41 mouse cellular contexts compared by ENCODE assay signal in genomic region chr19:12279554-12279953, GRCm38 (mm10). TPM values are rescaled to one million over a fixed set of nuclear protein-coding genes. Genes with fewer than 3 reads are reported as not detected.
"Had no signal": no experiment of that assay in that cellular context is flagged by ENCODE, and none has a peak within 500 bp of the region (broad histone marks: within the 10 kb centered on the region; RNA-seq: fewer than 3 reads in every experiment).

Gene Olfr1434, plus strand, starts transcription at chr19:12279854.

- H3K9me3 ChIP-seq: limb, embryonic 10.5 days; limb, embryonic 12.5 days; limb, embryonic 13.5 days; limb, embryonic 15.5 days; liver, embryonic 12.5 days; liver, embryonic 13.5 days; liver, embryonic 15.5 days; lung, embryonic 15.5 days; midbrain, embryonic 10.5 days; midbrain, embryonic 12.5 days; midbrain, embryonic 13.5 days; midbrain, embryonic 15.5 days; neural tube, embryonic 12.5 days had no signal

- ATAC-seq: liver, embryonic 12.5 days; liver, postnatal 0 days; lung, postnatal 0 days; midbrain, embryonic 13.5 days; midbrain, embryonic 15.5 days; midbrain, embryonic 16.5 days had no signal

- H3K4me1 ChIP-seq: limb, embryonic 10.5 days; limb, embryonic 12.5 days; limb, embryonic 13.5 days; limb, embryonic 15.5 days; liver, embryonic 12.5 days; liver, embryonic 13.5 days; liver, embryonic 15.5 days; lung, embryonic 15.5 days; midbrain, embryonic 10.5 days; midbrain, embryonic 12.5 days; midbrain, embryonic 13.5 days; midbrain, embryonic 15.5 days; neural tube, embryonic 12.5 days had no signal

- H3K27me3 ChIP-seq: limb, embryonic 12.5 days; limb, embryonic 13.5 days; limb, embryonic 15.5 days; liver, embryonic 12.5 days; liver, embryonic 13.5 days; liver, embryonic 15.5 days; lung, embryonic 15.5 days; midbrain, embryonic 12.5 days; midbrain, embryonic 13.5 days; midbrain, embryonic 15.5 days; neural tube, embryonic 12.5 days had no signal

- H3K36me3 ChIP-seq: limb, embryonic 10.5 days; limb, embryonic 12.5 days; limb, embryonic 13.5 days; limb, embryonic 15.5 days; liver, embryonic 12.5 days; liver, embryonic 13.5 days; liver, embryonic 15.5 days; lung, embryonic 15.5 days; midbrain, embryonic 10.5 days; midbrain, embryonic 12.5 days; midbrain, embryonic 13.5 days; midbrain, embryonic 15.5 days; neural tube, embryonic 12.5 days had no signal

- H3K4me3 ChIP-seq: left cerebral cortex, adult 2 months; limb, embryonic 10.5 days; limb, embryonic 12.5 days; limb, embryonic 13.5 days; limb, embryonic 15.5 days; liver, embryonic 12.5 days; liver, embryonic 13.5 days; liver, embryonic 15.5 days; lung, embryonic 15.5 days; midbrain, embryonic 10.5 days; midbrain, embryonic 12.5 days; midbrain, embryonic 13.5 days; midbrain, embryonic 15.5 days; myocyte; neural tube, embryonic 12.5 days had no signal

RNA-seq across cellular contexts. Expression of gene Olfr1434, which starts in this region (rescaled TPM):
- total RNA-seq: left cerebral cortex, adult 2 months; left cerebral cortex, adult 8-10 months; left cerebral cortex, postnatal 10 days; left cerebral cortex, postnatal 14 days; left cerebral cortex, postnatal 25 days; left cerebral cortex, postnatal 36 days; left cerebral cortex, postnatal 4 days; liver, adult 2 months; megakaryocyte progenitor cell, adult 5-6 weeks; megakaryocyte-erythroid progenitor cell, adult 5-6 weeks; midbrain, postnatal 0 days; monocyte, adult 5-6 weeks had no signal
- polyA plus RNA-seq: limb, embryonic 10.5 days; limb, embryonic 11.5 days; limb, embryonic 12.5 days; limb, embryonic 13.5 days; limb, embryonic 14.5 days; limb, embryonic 15.5 days; liver, adult 2 months; liver, embryonic 11.5 days; liver, embryonic 12.5 days; liver, embryonic 13.5 days; liver, embryonic 14.5 days; liver, embryonic 15.5 days; liver, embryonic 16.5 days; liver, postnatal 0 days; lung, adult 2 months; lung, embryonic 14.5 days; lung, embryonic 15.5 days; lung, embryonic 16.5 days; lung, postnatal 0 days; macrophage; midbrain, embryonic 10.5 days; midbrain, embryonic 11.5 days; midbrain, embryonic 12.5 days; midbrain, embryonic 13.5 days; midbrain, embryonic 14.5 days; midbrain, embryonic 15.5 days; midbrain, embryonic 16.5 days; midbrain, postnatal 0 days; myocyte; neural tube, embryonic 11.5 days; neural tube, embryonic 12.5 days had no signal
